Mouse (Mus musculus) CD4-positive naive resting alpha-beta T cell, adult 57 days (primary cell): ENCODE measurements around the gene Vmn1r26. TPM values are rescaled to one million over a fixed set of nuclear protein-coding genes. Genes with fewer than 3 reads are reported as not detected.

Experiments used
- total RNA-seq: library from RNA; stranded (reverse); gene quantifications from one replicate; pipeline ENCODE4 v1.2.4, GENCODE M21; 2023

Vmn1r26 gene
- total RNA-seq: not detected

DNA sequence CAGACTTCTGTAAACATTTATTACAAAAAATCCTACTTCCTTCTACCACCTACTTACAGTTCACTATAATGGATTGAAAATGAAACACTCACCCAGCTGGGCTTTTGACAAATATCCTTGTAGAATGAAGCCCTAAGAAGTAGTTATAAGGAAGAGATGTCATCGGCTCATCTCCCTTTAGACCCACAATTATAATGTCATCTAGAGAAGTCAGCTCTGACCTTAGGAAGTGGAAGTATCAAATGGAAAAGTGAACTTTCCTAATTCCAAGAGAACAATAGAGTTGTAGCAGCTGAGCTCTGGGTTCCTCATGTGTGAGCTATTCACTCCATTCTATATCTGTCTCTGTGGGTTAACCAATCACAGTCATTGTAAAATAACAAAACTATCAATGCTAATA is at the start of gene Vmn1r26:
Vmn1r26 (minus strand) TSS at position 101 of the 400 bp plus-strand sequence.

DNA sequence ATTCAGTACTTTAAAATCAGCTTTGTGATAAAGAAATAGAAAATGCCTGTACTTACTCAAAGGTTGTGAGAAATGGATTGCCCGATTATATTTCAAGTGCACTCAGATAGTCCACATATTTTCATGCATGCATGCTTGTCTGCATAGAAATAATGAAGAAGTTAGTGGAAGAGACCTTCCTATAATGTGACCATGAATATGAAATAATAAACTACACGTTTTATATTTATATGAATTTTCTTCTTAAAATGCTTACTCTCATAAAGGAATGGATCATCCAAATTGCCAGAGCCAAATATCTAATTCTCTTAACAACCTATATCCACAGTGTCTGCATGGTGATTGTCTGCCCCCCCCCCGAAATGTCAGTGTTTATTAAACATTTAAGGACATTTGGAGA is 34.2 kb downstream of the Vmn1r26 start, which contains the start of gene Vmn1r25:
Vmn1r25 (minus strand) TSS at position 101 of the 400 bp plus-strand sequence.

DNA sequence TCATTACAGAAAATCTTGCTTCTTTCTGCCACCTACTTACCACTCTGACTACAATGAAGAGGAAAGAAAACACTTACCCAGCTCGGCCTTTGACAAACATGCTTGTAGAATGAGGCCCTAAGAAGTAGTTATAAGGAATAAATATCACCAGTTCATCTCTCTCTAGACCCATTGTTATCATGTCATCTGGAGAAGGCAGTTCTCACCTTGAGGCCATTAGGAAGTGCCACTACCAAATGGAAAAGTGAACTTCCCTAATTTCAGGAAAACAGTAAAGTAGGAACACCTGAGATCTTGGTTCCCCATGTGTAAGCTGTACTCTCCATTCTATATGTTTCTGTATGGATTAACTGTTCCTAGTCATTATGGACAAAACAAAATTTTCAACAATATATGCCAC is 53.6 kb downstream of the Vmn1r26 start, which contains the start of gene Vmn1r24:
Vmn1r24 (minus strand) TSS at position 101 of the 400 bp plus-strand sequence.

Other genes starting within 250 kb of the Vmn1r26 start
- 45.6 TPM for gene Vopp1, start 190.0 kb downstream of the Vmn1r26 start, total RNA-seq
- not detected for gene Vmn1r21, start 164.8 kb downstream of the Vmn1r26 start, total RNA-seq
- not detected for gene Vmn1r22, start 107.1 kb downstream of the Vmn1r26 start, total RNA-seq
- not detected for gene Vmn1r23, start 88.3 kb downstream of the Vmn1r26 start, total RNA-seq
- gene Vmn1r24, start 53.7 kb downstream of the Vmn1r26 start, total RNA-seq: not detected
- not detected for gene Vmn1r25, start 34.3 kb downstream of the Vmn1r26 start, total RNA-seq
- not detected for gene Vmn1r27, start 203.7 kb upstream of the Vmn1r26 start, total RNA-seq
- gene Vmn1r28, start 246.9 kb upstream of the Vmn1r26 start, total RNA-seq: not detected